Mouse (Mus musculus) neural tube, embryonic 10.5 days (tissue): ENCODE measurements around the gene Calhm6.
A peak's percentile ranks its signal among the peaks of the same experiment; 100 is the strongest.

Source experiments
- DNase-seq: peaks from one replicate; pipeline ENCODE4 v3.0.0-alpha.2; 2017; ENCODE audit warnings: low spot score; ENCODE audit errors: extremely low spot score

Gene Calhm6

GRCm38 (mm10) chr10:34110863-34111465, 16.8 kb downstream of the Calhm6 start:
- DNase-seq = no peak

GRCm38 (mm10) chr10:34096418-34096883, 31.3 kb downstream of the Calhm6 start, which contains the start of gene Calhm5:
Gene Calhm5, minus strand, starts transcription at chr10:34096519.
- peak; percentile 20 for DNase-seq

- no peak for DNase-seq
Measured at GRCm38 (mm10) chr10:34095964-34096363, 31.8 kb downstream of the Calhm6 start.

GRCm38 (mm10) chr10:34095147-34095546, 32.6 kb downstream of the Calhm6 start:
- DNase-seq = no peak

GRCm38 (mm10) chr10:34091888-34092287, 35.9 kb downstream of the Calhm6 start:
- no peak for DNase-seq

- no peak for DNase-seq
Measured at GRCm38 (mm10) chr10:34090481-34090880, 37.3 kb downstream of the Calhm6 start.

GRCm38 (mm10) chr10:34089517-34089916, 38.3 kb downstream of the Calhm6 start:
- DNase-seq = no peak

GRCm38 (mm10) chr10:34088515-34088914, 39.3 kb downstream of the Calhm6 start:
- no peak for DNase-seq

GRCm38 (mm10) chr10:34086514-34086913, 41.3 kb downstream of the Calhm6 start:
- DNase-seq = no peak
